Mouse (Mus musculus): Measurements from ENCODE around the gene Itpr1.

Itpr1 gene

GRCm38 (mm10) chr6:108212881-108213295, at the start of gene Itpr1:
TSS of gene Itpr1 (plus strand) at chr6:108213096.
- DNase-seq: peak; percentile 99

GRCm38 (mm10) chr6:108164935-108165334, 48.0 kb upstream of the Itpr1 start:
- no peak for DNase-seq

DNA sequence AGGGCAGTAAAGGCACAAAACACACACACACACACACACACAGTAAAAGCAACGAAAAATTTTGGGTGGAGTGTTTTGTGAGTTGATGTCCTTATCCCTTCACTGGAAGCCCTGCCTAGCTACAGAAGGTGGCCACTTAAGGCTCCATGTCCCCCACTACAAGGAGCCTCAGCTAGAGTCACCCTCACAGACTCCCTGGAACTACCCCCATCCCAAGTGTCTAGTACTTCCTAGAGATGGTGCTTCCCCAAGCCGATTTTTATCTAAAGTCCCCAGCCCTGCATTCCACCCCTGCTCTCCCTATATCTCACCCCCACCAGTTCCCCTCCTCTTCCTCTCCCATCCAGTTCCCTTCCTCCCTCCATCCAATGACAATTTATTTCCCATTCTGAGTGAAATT, 47.3 kb upstream of the Itpr1 start:
- DNase-seq: no peak

GRCm38 (mm10) chr6:108167946-108168680, 44.8 kb upstream of the Itpr1 start:
- no peak for DNase-seq

DNA sequence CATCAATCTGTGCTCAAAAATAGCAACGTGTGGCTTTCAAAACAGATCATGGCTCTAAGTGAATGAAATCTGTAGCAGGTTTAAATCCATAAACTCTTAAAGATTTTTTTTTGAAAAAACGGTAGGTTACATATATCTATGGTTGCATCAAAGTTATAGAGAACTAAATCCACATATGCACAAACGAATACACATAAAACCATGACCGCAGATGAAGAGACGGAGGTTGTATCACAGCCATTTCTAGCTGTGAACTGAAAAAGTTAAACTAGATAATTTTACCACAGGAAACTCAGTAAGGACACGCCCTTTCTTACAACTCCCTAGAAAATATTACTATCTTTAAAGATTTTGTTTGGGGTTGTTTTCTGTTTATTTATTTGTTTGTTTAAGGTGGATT, 44.2 kb upstream of the Itpr1 start:
- DNase-seq: no peak

- DNase-seq: no peak
Observed at GRCm38 (mm10) chr6:108169466-108169865, 43.4 kb upstream of the Itpr1 start.

DNA sequence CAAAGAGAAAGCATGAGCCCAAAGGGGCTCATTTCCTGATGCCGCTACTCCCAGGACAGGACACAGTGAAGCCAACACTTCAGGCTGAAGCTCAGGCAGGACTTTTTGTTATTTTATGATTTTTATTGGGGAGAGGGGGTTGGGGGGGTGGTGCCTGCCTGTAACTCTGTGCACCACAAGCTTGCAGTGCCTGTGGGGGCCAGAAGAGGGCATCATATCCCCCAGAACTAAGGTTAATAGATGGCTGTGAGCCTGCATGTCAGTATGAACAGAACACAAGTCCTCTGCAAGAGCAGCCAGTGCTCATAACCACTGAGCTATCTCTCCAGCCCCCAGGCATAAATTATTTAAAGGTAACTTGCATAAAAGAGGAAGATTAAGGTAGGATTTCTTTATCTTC, 40.7 kb upstream of the Itpr1 start:
- DNase-seq: no peak

DNA sequence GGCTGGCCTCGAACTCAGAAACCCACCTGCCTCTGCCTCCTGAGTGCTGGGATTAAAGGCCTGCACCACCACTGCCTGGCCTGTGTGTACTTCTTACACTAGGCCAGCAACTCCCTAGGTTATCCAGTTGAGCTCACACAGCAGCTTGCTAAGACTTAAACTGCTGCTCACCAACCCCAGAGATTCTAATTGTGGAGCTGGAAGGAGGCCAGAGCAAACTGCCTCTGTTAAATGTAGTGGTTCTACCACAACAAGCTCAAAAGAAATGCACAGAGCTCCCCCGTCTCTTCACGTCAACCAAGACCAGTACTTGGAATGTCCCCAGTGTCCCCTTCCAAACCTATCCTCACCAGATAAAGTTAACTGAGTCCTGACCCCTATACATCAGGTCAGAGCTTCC, 38.7 kb upstream of the Itpr1 start:
- no peak for DNase-seq

- DNase-seq: no peak
Observed at GRCm38 (mm10) chr6:108179087-108179486, 33.8 kb upstream of the Itpr1 start.

DNA sequence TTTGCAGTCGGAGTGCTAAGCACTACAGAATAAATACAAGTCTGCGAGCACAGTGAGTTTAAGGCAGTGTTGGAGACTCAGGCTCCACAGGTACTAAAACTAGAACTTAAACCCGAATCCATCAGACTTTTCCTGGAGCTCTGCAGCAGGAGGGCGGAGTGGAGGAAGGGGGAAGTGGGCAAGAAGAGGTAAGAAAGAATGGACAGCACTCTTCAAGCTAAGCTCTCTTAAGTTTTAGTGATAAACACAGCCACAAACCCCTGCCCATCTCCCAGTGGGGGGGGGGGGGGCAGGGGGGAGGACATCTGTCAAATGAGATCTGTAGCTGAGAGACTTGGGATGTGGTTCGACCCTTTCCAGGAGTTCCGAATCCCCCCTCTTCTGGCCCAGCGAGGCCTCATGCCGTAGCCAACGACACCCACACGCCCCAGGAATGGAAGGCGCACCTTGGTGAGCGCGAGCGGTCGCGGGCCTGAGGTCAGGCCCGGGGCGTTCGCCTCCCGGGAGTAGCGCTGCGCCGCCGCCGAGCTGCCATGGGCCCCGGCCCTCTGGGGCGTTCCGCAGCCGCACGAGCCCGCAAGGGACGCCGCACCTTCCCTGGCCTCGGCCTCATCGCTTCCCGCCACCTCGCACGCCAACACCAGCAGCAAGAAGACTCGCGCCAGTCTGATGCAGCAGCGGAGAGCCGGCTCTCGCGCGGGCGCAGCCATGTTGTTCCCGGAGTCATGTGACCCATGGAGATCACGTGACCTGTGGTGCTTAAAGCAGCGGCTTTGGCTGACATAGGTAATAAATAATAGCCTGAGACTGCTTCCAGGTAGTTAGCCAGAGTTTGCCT, 27.8 kb upstream of the Itpr1 start, which contains the start of gene Sumf1:
Gene Sumf1, minus strand, starts transcription at position 736 of the 838 bp plus-strand sequence.
- peak; percentile 97 for DNase-seq

GRCm38 (mm10) chr6:108185685-108186009, 27.2 kb upstream of the Itpr1 start:
- DNase-seq: no peak

- DNase-seq: no peak
Observed at GRCm38 (mm10) chr6:108190690-108191089, 22.2 kb upstream of the Itpr1 start.

DNA sequence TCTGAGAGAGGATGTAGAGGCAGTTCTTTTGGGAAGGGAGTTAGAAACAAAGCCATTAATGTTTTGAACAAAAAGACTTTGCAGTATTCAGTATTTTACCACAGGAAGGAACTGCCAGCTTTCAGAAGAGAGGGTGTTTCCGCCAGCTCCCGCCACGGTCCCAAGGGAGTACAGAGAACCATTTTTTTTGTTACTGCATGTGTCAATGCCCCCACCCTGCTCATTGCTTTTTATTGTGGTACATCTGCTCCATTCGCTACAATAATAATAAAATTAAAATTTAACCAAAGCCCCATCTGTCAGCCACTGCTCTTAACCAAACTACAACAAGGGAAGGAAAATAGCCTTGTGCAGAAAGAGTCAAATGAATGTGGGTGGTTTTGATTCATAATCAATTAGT, 20.3 kb upstream of the Itpr1 start:
- no peak for DNase-seq

DNA sequence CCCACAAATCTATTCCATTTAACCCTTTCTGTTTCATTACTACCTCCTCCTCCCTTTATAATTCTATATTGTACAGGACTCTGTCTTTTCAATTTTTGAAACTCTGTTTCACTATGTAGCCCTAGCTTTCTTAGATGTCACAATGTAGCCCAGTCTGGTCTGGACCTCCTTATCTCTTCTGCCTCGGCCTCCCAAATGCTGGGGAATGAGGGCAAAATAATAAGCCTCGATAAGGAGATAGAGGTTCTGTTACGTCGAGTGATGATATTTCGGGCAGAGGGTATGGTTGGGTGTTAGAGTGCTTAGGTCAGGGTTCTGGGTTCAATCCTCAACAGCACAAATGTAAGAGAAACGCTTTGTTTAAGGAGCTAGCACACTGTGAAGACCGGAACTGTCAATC, 16.2 kb upstream of the Itpr1 start:
- no peak for DNase-seq

DNA sequence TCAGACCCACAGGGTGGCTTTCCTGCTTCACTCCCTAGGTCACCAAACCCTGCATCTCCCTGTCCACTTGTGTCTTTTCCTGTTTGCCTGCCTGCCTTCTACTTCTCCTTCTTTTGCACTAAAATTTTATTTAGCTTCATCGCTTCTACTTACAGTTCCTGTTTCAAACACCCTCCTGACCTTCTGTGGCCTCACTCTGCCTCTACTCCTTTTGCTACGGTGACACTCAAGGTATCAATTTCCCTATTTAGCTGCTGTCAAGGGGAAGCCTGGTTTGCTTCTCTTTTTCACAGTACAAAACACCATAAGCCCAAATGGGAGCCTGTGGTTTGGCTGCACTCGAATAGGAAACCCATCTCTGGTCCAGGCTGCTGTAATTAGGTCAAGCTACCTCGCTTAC, 15.8 kb upstream of the Itpr1 start:
- DNase-seq: no peak

DNA sequence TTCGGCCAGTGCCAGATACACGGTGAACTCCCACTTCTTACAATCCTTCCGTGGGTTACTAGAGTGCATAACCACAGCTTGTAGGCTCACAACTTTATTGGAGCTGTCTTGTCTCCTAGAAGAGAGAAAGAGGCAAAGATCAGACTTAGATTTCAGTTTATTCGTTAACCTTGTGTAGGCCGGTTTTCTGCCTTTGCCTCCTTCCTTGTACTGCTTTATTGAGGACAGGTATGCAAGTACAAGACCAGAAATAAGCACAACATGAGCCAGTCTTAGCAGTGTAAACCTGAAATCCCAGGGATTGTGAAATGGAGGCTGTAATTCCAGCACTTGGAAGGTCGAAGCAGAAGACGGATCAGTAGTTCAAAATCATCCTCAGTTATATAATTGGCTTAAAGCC, 14.6 kb upstream of the Itpr1 start:
- DNase-seq: no peak

- DNase-seq: no peak
Observed at GRCm38 (mm10) chr6:108204322-108204721, 8.6 kb upstream of the Itpr1 start.

- DNase-seq: no peak
Observed at GRCm38 (mm10) chr6:108206145-108206544, 6.8 kb upstream of the Itpr1 start.

DNA sequence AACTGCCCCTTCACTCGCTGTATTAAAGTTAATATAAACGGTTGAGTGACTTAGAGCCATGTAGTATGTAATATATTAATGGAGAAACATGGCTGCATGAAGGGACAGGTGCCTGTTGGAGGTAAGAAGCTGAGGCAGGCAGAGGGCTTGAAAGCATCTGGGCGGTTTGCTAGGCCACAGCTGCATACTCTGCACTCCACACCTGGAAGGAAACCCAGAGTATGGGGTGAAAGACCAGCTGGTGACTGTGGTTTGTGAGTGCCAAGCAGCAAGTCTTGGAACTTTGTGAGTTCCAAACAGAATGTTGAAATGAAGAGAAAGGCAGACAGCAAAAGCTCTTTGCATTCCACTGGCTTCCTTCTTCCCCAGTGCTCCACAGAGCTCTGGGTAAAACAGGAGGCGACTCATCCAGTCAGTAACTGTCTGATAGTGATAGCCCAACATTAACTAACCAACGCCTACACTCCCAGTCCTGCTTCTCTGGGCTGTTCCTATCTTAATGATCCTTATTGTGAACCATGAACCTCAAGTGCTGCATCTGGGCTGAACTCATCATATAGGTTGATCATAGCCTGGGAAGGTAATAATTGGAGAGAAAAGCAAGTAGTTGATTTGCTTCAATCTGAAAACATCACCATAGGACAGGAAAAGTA, 5.9 kb upstream of the Itpr1 start:
- no peak for DNase-seq

DNA sequence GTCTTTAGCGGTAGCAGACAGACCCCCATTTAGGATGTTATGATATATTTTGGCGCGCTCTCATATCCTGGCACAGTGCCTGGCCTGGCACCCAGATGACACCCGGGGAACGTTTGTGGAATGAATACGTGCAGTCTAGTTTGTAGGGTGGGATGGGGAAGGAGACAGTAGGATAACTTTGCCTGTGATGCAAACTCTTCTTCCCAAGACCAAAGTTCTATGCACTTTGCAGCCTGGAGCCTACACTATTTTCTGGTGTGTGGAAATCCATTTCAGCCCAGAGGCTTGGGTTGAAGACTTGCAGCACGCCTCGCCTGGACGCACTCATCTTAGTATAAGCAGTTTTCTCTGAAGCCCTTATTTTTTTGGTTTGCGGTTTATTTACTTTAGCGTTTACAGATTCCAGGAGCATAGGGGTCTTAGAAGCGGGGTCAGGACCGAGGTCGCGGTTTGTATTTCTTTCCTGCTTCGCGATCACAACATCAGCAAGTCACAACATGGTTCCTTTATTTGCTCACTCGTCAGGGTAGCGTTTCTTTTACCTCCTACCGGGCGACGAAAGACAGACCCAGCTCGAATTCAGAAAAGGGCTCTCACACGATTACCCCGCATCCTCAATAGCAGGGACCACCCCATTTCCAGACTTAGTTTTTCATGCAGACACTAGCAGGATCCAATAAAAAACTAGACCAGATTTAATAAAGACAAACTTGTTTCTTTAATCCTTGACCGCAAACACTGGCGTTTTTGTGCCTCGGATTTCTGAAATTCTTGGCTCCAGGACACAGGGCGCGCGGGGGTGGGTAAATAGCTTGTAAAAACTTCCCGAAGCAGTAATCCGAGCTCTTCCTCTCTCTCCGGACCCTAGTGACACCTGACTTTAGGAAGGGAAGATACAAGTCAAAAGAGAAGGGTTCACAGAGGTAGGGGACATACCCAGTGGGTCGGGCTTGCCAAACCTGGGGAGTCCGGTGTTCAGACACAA, 708 bp upstream of the Itpr1 start:
- peak; percentile 38 for DNase-seq

- peak; percentile 54 for DNase-seq
Observed at GRCm38 (mm10) chr6:108213481-108214293, 791 bp downstream of the Itpr1 start.

Data from kidney, postnatal 10 days (tissue).